In the genomic region with DNA sequence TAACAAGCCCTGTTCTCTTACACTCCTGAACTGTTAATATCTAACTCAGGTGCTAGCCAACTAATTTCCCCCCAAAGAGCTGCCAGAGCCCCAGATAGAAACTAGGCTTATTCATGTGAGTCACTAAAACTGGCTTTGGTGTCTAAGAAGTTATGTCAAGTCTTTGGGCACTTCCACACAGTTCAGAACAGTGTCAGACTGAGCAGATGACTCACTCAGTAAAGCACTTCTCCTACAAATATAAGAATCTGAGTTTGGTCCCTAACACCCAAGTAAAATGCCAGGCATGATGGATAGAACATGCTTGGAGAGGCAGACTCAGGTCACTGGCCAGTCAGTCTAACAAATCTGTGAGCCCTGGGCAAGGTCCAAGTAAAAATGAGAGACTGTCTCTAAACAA, we compare ENCODE assay signal across 30 mouse cellular contexts.
DNase-seq lines count a peak whose midpoint lies in the region; ATAC-seq and TF ChIP-seq lines count a peak whose summit lies in the region.
"Had no signal": no experiment of that assay in that cellular context is flagged by ENCODE, and none has a peak within 500 bp of the region (broad histone marks: within the 10 kb centered on the region; RNA-seq: fewer than 3 reads in every experiment).

No protein-coding gene starts in this region.

- H3K4me1 ChIP-seq in kidney, adult 2 months (ENCODE audit: control insufficient read depth, insufficient read depth, low read length): 0 out of 2 replicates have a peak, but pooled peaks cover 10% of the 10 kb centered on the region
- H3K4me1 ChIP-seq in kidney, embryonic 14.5 days (ENCODE audit: control insufficient read depth, insufficient read depth, low read length): peaks cover 6% of the 10 kb centered on the region; the same call in 1 of the 2 replicates
- H3K4me1 ChIP-seq in liver, adult 2 months (ENCODE audit: control insufficient read depth, insufficient read depth, low read length): no peaks in the 10 kb centered on the region
- H3K4me1 ChIP-seq: embryonic facial prominence, embryonic 15.5 days; forebrain, embryonic 13.5 days; hindbrain, embryonic 13.5 days had no signal

- ATAC-seq in kidney, embryonic 14.5 days (ENCODE audit: low FRiP score, low TSS enrichment): no peak
- ATAC-seq in Patski: peak; percentile 66
- ATAC-seq: forebrain, embryonic 13.5 days; liver, embryonic 12.5 days; liver, postnatal 0 days; midbrain, embryonic 13.5 days had no signal

- H3K9ac ChIP-seq in kidney, embryonic 14.5 days (ENCODE audit: low read depth, low read length): no peak overlapping the region
- H3K9ac ChIP-seq in liver, adult 2 months (ENCODE audit: low read depth, low read length): no peak overlapping the region
- H3K9ac ChIP-seq: embryonic facial prominence, embryonic 15.5 days; forebrain, embryonic 13.5 days; heart, embryonic 12.5 days; hindbrain, embryonic 13.5 days; limb, embryonic 12.5 days; liver, embryonic 12.5 days; liver, postnatal 0 days; midbrain, embryonic 13.5 days; neural tube, embryonic 13.5 days had no signal

- H3K4me2 ChIP-seq in kidney, embryonic 14.5 days (replicated peaks; ENCODE audit: low read depth, low read length): no peak overlapping the region
- H3K4me2 ChIP-seq: embryonic facial prominence, embryonic 15.5 days; forebrain, embryonic 13.5 days; heart, embryonic 12.5 days; hindbrain, embryonic 13.5 days; limb, embryonic 12.5 days; liver, embryonic 12.5 days; midbrain, embryonic 13.5 days; neural tube, embryonic 13.5 days had no signal

- POLR2A ChIA-PET in Patski (lab: Charles Lee): interaction anchor here (1.0 kb wide), 1 partner anchor 18 kb away, joined by 4 read pairs; no protein-coding TSS in a partner anchor

- TF ChIP-seq POLR2A in kidney, adult 2 months (IDR thresholded peaks at IDR 0.05; ENCODE audit: low read depth, low read length): no peak
- no peak for TF ChIP-seq POLR2A in liver, adult 2 months (IDR thresholded peaks at IDR 0.05; ENCODE audit: extremely low read depth, insufficient read depth, low read length)

- in situ Hi-C loops in Patski (cut with MboI; ENCODE audit: low pct_unique_long_range_greater_than_20kb): loop anchor here (10.0 kb wide), 1 partner anchor 259 kb away; no protein-coding TSS in a partner anchor

- no peak for TF ChIP-seq CTCF in kidney, adult 2 months (conservative IDR thresholded peaks at IDR 0.05; ENCODE audit: insufficient read depth, insufficient read length, low read depth, low read length)
- no peak for TF ChIP-seq CTCF in liver, adult 2 months (IDR thresholded peaks at IDR 0.05; ENCODE audit: low read depth, low read length)
- TF ChIP-seq CTCF in Patski (IDR thresholded peaks at IDR 0.05): no peak

- H3K4me3 ChIP-seq in kidney, adult 2 months (ENCODE audit: insufficient read depth, low read depth, low read length): no peak overlapping the region
- no peak overlapping the region for H3K4me3 ChIP-seq in kidney, embryonic 14.5 days (ENCODE audit: low read length)
- H3K4me3 ChIP-seq in liver, adult 2 months (ENCODE audit: insufficient read depth, low read depth, low read length): no peak overlapping the region
- H3K4me3 ChIP-seq: embryonic facial prominence, embryonic 15.5 days; forebrain, embryonic 13.5 days; heart, embryonic 12.5 days; hindbrain, embryonic 13.5 days; limb, embryonic 12.5 days; liver, embryonic 12.5 days; midbrain, embryonic 13.5 days; neural tube, embryonic 13.5 days had no signal

- H3K36me3 ChIP-seq in kidney, adult 2 months (ENCODE audit: control insufficient read depth, insufficient read depth, low read length): peaks cover 7% of the 10 kb centered on the region
- peaks cover 42% of the 10 kb centered on the region for H3K36me3 ChIP-seq in kidney, embryonic 14.5 days (ENCODE audit: control insufficient read depth, insufficient read depth, low read length)
- peaks cover 54% of the 10 kb centered on the region for H3K36me3 ChIP-seq in liver, adult 2 months (ENCODE audit: control insufficient read depth, insufficient read depth, low read length)
- H3K36me3 ChIP-seq: limb, embryonic 12.5 days; liver, embryonic 12.5 days had no signal

- H3K27me3 ChIP-seq in kidney, adult 2 months (replicated peaks; ENCODE audit: control insufficient read depth, insufficient read depth, low read length): no peaks in the 10 kb centered on the region
- H3K27me3 ChIP-seq in kidney, embryonic 14.5 days (ENCODE audit: control insufficient read depth, insufficient read depth, low read length): no peaks in the 10 kb centered on the region
- no peaks in the 10 kb centered on the region for H3K27me3 ChIP-seq in liver, adult 2 months (ENCODE audit: control insufficient read depth, insufficient read depth, low read length)
- no peaks in the 10 kb centered on the region for H3K27me3 ChIP-seq in Patski
- H3K27me3 ChIP-seq: CH12.LX; embryonic facial prominence, embryonic 15.5 days; forebrain, embryonic 13.5 days; heart, embryonic 12.5 days; hindbrain, embryonic 13.5 days; limb, embryonic 12.5 days; liver, embryonic 12.5 days; midbrain, embryonic 13.5 days; neural tube, embryonic 13.5 days had no signal

- DNase-seq in kidney, adult 2 months: peak; percentile 35
- DNase-seq in liver, adult 2 months (ENCODE audit: extremely low read depth, low read depth, low spot score): peak; percentile 47
- DNase-seq in liver (no peak), Patski (ENCODE audit: low read depth, low spot score) (peak; percentile 28)
- DNase-seq in layer of hippocampus, postnatal 25 days (ENCODE audit: extremely low spot score in 1 of 2, low spot score in 1 of 2): no peak
- DNase-seq in cerebellum, adult 11-12 months: no peak
- DNase-seq: adrenal gland, postnatal 25 days; cerebellum, adult 2 months; cerebellum, postnatal 14 days; gastrocnemius, postnatal 25 days; heart, adult 18-20 months; heart, postnatal 4 days; kidney, postnatal 4 days; liver, postnatal 0 days; lung, postnatal 10 days; right cerebral cortex, postnatal 4 days; thymus, adult 18-20 months; thymus, postnatal 25 days had no signal

- H3K9me3 ChIP-seq in kidney, embryonic 14.5 days (ENCODE audit: control insufficient read depth, low read length): no peaks in the 10 kb centered on the region
- H3K9me3 ChIP-seq: embryonic facial prominence, embryonic 15.5 days; forebrain, embryonic 13.5 days; heart, embryonic 12.5 days; hindbrain, embryonic 13.5 days; limb, embryonic 12.5 days; liver, embryonic 12.5 days; midbrain, embryonic 13.5 days; neural tube, embryonic 13.5 days had no signal

- H3K27ac ChIP-seq in kidney, adult 2 months (ENCODE audit: insufficient read depth, low read depth, low read length): no peak overlapping the region
- no peak overlapping the region for H3K27ac ChIP-seq in kidney, embryonic 14.5 days (ENCODE audit: low read depth, low read length)
- H3K27ac ChIP-seq in liver, adult 2 months (replicated peaks; ENCODE audit: insufficient read depth, low read depth, low read length): no peak overlapping the region
- H3K27ac ChIP-seq: embryonic facial prominence, embryonic 15.5 days; forebrain, embryonic 13.5 days; hindbrain, embryonic 13.5 days; limb, embryonic 12.5 days; liver, embryonic 12.5 days; macrophage; midbrain, embryonic 13.5 days; neural tube, embryonic 13.5 days; stomach, postnatal 0 days had no signal

- CTCF ChIA-PET in Patski (lab: Charles Lee): interaction anchor here (0.9 kb wide), 1 partner anchor 61 kb away, joined by 3 read pairs; no protein-coding TSS in a partner anchor

- H3K79me2 ChIP-seq in liver, adult 2 months (ENCODE audit: control insufficient read depth, insufficient read depth, low read length): no peaks in the 10 kb centered on the region; the same call in 1 of the 2 replicates

Comparison
In these comparisons a context has a peak if more than half of its experiments do, and no peak if none do; other contexts are left out.
1. DNase-seq: peak in kidney, adult 2 months (single experiment), liver, adult 2 months (single experiment) and Patski (single experiment); none in liver (single experiment), layer of hippocampus, postnatal 25 days (0 of 2) and cerebellum, adult 11-12 months (single experiment).